Mouse (Mus musculus) neural tube, embryonic 10.5 days (tissue): ENCODE results near the gene Lrrk1.
A peak's percentile ranks its signal among the peaks of the same experiment; 100 is the strongest.

Experiments used
- DNase-seq: peaks from one replicate; pipeline ENCODE4 v3.0.0-alpha.2; 2017; ENCODE audit warnings: low spot score; ENCODE audit errors: extremely low spot score

Lrrk1 gene

GRCm38 (mm10) chr7:66303922-66304660 is 84.1 kb downstream of the Lrrk1 start:
- DNase-seq = no peak

- DNase-seq = no peak
Observed at GRCm38 (mm10) chr7:66301486-66301885, 86.7 kb downstream of the Lrrk1 start.

GRCm38 (mm10) chr7:66300680-66301079 is 87.5 kb downstream of the Lrrk1 start:
- DNase-seq = peak; percentile 86

- DNase-seq = no peak
Observed at GRCm38 (mm10) chr7:66297656-66298021, 90.5 kb downstream of the Lrrk1 start.

- no peak for DNase-seq
Observed at GRCm38 (mm10) chr7:66296921-66297655, 91.1 kb downstream of the Lrrk1 start.

- peak; percentile 62 for DNase-seq
Observed at GRCm38 (mm10) chr7:66292552-66293376, 95.4 kb downstream of the Lrrk1 start.

GRCm38 (mm10) chr7:66292010-66292409 is 96.1 kb downstream of the Lrrk1 start:
- DNase-seq = no peak

- DNase-seq = peak; percentile 50
Observed at GRCm38 (mm10) chr7:66282984-66283612, 105.1 kb downstream of the Lrrk1 start.

GRCm38 (mm10) chr7:66282265-66282664 is 105.9 kb downstream of the Lrrk1 start:
- DNase-seq = no peak

GRCm38 (mm10) chr7:66278001-66278400 is 110.1 kb downstream of the Lrrk1 start:
- no peak for DNase-seq

- no peak for DNase-seq
Observed at GRCm38 (mm10) chr7:66273494-66273893, 114.7 kb downstream of the Lrrk1 start.

GRCm38 (mm10) chr7:66271226-66271625 is 116.9 kb downstream of the Lrrk1 start:
- DNase-seq = no peak

- no peak for DNase-seq
Observed at GRCm38 (mm10) chr7:66266942-66267850, 121.0 kb downstream of the Lrrk1 start.

GRCm38 (mm10) chr7:66263421-66263820 is 124.7 kb downstream of the Lrrk1 start:
- no peak for DNase-seq

- no peak for DNase-seq
Observed at GRCm38 (mm10) chr7:66262570-66263156, 125.5 kb downstream of the Lrrk1 start.

GRCm38 (mm10) chr7:66260763-66261390 is 127.3 kb downstream of the Lrrk1 start:
- no peak for DNase-seq

GRCm38 (mm10) chr7:66260295-66260694 is 127.9 kb downstream of the Lrrk1 start:
- no peak for DNase-seq

GRCm38 (mm10) chr7:66259436-66260206 is 128.5 kb downstream of the Lrrk1 start:
- no peak for DNase-seq

GRCm38 (mm10) chr7:66258997-66259396 is 129.2 kb downstream of the Lrrk1 start:
- DNase-seq = no peak
